Mouse (Mus musculus) urinary bladder, adult 18-20 months (tissue): ENCODE measurements around the gene Naaladl2.
A peak's percentile ranks its signal among the peaks of the same experiment; 100 is the strongest.

Experiments
- DNase-seq, 2 experiments: peaks; one replicate each; pipeline ENCODE4 v3.0.0; 2022; ENCODE audit warnings: low spot score in 2 of 2, mixed read lengths in 2 of 2

Gene Naaladl2

DNA sequence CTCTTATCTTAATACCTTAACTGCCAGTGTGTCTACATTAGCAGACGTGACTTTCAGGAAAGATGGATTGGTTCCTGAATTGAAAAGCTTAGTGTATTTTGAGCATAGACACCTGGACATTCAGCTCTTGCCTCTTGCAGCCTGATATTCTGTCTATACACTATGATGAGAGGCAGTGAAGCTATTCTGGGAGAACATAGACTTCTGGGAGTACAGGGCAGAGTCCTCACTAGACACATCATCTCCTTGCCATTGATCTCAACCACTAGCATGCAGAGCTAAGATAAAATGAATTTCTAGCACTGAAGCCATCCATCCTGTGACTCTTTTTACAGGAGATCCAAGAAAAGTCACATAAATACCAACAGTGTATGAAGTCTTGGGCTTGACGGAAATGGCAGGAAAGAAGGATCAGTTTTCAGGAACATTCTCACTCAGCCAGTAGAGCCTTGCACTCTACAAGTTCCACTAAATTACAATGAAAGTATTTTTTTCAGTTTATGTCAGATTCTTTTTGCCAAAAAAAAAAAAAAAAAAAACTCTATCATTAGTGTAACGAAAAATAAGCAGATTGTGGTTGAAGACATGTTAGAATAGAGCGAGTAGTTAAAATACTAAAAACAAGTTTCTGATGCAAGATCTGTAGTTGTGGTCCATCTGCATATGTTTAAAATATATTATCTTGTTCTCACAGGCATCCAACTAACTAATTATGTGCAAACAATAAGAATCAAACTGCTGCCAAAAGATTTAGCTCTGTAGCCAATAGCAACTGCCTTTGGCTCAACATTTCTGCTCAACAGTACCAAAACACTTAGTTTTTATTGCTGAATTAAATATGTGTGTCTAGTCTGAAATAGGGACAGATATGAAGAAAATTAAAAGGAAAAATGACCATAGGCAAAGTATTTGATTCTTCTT, 1171.1 kb downstream of the Naaladl2 start:
- DNase-seq: no peak

DNA sequence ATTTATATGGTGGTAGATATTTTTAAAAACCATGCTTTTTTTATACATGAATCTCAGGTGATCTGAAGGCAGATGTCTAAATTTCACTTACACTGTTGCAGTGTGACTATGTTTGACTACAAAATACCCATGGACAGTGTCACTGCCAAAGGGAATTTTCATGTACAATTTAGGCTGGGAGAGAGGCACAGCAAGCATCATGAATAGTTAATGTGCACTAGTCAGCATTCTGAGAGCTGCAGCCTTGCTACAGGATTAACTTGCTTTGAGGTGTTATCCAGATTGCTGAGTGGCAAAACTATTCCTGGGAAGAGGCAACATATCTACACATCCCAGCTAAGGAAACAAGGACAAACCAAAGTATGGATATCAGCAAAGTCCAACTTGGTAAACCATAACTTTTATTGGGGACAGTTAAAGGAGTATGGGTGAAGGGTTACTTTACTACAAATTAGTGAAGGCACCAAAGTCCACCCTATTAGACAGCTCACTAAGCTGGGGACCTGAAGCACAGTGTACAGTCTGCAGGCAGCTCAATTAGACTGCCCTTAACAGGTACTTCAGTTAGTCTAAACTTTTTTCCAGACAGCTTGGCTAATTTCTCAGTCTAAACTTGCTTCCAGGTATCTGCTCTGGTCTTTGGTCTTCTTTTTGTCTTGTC, 1181.0 kb downstream of the Naaladl2 start:
- no peak for DNase-seq

DNA sequence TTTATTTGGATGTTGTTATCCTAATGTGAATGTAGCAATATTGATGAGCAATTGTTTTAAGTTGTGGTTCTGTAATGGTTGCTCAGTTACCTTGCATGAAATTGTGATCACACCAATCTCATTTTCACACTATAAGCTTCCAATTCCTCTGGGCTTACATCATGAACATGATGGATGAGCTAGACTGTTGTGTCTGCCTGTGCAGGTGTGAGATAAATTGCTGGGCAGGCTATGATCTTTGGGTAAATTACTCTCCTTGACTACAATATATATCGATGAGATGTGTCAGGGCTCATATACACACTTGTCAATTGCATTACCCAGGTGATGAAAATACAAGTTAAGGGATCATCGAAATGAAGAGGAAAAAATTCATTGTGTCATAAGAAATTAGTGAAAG, 1197.9 kb downstream of the Naaladl2 start:
- DNase-seq: no peak

DNA sequence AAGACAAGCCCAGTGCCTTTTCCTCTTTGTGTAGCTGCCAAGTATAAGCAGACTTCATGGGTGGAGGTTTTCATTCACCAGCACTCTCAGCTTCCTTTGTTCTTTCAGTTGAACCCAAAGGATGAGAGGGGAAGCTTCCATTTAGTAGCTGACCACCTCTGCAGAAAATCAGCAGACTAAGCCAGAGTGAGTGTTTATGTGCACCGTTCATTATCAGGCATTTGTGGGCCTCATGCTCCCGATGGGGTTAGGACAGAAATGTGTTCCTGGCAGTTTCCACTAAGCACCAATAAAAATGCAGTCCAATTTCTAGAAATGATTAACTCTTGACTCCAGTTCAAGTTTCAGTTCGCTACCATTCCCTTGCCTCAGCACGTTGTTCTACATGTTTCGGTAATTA, 1206.8 kb downstream of the Naaladl2 start:
- DNase-seq: peak in 1 of 2 experiments; percentile 7

DNA sequence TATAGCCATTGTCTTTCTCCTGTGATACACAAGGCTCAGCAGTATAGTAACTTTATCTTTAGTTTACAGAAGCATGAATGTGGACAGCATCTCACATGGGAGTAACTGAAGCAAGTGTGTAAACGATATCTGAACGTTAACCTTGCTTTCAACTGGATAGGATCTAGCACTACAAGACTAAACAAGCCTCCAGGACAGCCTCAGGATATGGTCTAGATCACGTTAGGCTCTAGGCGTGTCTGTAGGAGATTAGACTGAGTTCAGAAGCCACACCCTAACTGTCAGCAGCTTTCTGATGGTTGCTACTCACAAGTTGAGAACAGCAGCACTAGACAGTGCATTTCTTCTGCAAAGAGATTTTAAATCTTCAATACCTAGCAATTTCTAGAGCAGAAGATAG, 1216.0 kb downstream of the Naaladl2 start:
- DNase-seq: no peak

DNA sequence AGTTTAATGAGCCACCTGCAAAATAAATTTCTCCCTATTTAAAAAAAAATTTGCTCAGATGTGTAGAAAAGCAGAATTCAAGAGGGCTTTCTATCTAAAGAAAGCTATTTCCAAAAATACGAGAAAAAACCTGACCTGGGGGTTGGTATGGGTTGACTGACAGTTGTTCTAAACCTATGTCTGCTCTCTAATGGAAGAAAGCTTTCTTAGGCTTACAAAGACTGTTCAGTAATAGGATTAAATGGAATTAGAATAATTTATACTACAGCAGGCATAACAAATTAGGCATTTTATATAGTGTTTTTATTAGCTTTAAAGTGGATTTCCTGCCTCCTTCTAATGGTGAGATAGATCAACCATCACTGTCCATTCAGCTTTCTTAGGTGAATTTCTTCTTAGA, 1236.4 kb downstream of the Naaladl2 start:
- DNase-seq: no peak

DNA sequence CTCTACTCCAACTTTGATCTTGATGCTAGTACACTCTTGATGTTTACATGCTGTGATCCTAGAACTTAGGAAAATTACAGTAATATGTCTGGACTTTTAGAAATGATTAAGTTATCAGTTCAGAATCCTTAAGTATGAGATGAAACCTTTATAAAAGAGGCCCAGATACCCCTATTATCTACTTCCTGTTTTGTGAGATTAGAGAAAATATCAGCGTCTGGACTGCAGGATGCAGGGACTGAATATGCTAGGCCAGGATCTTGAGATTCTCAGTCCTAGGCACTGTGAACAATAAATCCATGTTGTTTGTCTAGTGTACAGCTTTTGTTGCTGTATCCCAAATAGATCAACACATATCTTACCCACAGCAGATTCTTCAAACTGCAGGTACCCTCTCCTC, 1278.4 kb downstream of the Naaladl2 start:
- no peak for DNase-seq

DNA sequence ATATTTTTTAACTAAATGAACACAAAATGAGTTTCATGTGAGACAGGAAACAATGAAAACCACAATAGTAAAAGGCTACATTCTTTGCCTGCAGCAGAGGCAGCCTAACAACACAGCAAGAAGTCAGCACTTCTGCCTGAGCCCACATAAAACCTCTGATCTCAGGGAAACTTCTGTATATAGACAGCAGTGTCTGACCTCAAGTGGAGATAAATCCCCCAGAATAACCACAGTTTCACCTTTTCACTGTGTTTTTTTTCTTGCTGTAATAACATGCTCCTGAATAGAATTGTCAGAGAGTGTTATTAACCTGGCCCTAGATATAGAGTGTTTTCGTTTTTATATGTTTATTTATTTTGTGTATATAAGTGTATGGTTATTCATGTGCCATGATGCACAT, 1286.8 kb downstream of the Naaladl2 start:
- DNase-seq: no peak

DNA sequence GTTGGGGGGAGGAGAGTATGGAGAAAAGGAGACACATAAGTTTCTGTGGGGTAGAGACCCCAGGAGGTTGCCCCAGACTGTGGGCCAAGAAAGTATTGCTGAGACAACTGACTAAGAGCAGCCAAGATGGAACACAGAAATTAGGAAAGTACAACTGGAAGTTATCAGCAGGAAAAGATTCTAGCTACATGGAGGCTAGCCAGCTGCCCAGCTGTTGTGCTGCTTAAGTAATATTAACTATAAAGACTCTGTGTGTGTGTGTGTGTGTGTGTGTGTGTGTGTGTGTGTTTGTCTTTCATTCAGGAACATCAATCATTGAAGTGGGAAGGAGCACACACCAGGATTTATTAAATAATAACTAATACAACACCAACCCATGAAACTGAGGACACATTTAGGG, 1326.5 kb downstream of the Naaladl2 start:
- DNase-seq: no peak

DNA sequence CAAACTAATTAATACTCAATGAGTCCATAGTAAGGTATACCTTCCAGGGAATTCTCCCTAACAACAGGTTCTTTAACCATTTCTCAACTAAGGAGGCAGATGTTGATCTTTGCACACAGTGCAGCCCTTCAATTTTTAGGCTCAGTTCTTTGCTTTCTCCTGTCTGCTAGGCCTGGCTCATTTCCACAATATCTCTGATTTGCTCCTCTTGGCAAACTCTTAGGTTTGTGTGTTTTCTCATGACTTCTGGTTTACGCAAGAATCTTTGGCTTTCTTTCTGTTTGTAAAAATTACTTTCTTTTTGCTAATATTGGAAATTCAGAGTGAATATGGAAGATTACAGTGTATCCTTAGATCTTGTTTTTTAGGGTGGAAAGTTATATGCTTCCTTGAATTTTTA, 1385.3 kb downstream of the Naaladl2 start:
- DNase-seq: no peak
